Mouse (Mus musculus): ENCODE measurements around the gene Lman2. TPM values are rescaled to one million over a fixed set of nuclear protein-coding genes. Genes with fewer than 3 reads are reported as not detected.

Lman2 gene
- total RNA-seq, 2 experiments from 2014 or later: 105 to 113 TPM

DNA sequence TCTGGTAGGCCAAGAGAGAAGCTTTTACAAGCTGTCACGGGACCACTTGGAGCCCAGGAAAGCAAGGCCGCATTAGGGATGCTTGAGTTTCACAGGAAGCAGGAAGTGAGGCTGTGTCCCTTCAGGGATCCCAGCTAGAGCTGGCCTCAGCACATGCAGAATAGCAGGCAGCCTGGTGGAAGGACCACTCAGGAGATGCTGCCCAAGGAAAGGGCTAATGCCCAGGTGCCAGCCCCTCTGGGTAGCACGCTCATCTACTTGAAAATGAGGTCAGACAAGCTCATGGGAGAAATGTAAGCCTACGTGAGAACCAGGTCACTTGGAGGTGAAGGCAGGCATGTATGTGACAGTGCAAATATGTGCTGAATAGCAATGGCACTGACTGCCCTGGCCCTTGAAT lies 35.4 kb downstream of the Lman2 start:
- no peak for DNase-seq

DNA sequence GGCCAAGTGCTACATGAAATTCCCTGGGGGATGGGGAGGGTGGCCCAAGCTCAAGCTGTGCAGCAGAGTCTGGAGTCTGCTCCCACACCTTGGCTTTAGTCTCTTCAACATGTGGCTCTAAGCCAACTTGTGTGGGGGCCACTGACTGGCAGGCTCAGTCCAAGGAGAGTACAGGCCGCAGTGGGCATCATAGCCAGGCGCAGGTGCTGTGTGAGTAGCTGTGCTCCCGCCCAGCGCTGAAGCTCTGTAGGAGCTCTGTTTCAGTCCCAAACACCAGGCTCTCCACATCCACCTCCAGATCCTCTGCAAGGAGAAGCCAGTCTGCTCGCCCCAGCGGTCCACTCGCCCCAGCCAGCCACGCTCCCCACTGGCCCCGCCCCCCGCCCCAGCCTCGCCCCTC lies 37.0 kb downstream of the Lman2 start:
- DNase-seq: no peak

DNA sequence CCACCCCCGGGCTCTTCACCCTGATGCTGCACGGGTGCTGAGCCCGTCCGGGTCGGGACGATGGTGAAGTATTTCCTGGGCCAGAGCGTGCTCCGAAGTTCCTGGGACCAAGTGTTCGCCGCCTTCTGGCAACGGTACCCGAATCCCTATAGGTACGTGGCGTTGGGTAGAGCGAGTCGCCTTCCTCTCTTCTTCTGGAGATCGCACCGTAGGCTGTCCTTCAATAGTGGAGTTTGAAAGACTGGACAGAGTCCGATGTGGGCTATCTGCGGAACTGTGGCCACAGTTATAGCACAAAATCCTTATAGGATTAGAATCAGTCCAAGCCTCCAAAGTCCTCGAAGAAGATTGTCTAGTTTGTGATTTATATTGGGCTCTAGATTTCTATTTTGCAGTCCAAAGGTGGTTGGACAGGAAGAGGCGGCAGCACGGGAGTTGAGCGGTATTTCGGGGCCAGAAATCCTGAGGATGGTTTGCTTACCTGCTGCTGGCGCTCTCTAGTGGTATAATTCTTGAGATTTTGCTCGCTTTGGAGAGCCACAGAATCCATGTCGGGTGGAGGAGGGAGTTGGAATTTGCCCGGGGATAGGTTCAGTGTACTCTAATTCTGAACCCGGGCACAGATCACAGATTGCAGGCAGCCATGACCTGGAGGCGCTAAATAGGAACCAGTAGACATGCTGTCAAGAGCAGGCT lies 40.3 kb downstream of the Lman2 start:
- peak; percentile 55 for DNase-seq

DNA sequence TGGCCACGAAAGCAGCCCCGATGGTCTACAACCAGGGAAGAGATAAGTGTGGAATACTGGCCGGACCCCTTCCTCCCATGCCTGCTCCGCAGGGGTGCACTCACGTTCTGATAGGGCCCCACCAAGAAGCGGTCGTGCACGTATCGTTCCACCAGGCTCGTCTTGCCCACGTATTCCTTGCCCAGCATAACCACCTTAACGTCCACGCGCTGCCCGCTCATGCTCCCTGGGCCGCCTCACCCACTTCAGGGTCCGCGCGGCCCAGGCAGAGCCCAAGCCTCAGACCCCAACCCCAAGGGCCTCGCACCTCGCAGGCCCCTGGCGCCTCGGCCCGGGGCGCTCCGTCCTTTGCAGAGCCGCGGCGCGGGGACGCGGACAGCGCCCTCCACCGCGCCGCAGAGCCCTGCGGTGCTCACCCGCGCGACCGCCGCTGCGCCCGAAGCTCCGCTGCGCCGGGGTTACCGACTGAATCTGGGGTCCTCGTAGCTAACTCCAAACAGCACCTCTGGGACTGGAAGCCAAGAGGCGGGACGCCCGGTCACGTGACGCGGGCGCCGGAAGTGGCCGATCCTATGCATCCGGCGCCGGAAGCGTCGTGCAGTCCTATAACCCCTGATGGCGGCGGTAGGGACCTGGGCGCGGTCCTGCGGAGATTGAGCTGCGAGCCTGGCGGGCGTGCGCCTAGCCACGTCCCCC lies 41.0 kb downstream of the Lman2 start, which contains the start of gene Rab24:
Rab24 (minus strand) TSS at position 513 of the 696 bp plus-strand sequence.
- peak; percentile 94 for DNase-seq

DNA sequence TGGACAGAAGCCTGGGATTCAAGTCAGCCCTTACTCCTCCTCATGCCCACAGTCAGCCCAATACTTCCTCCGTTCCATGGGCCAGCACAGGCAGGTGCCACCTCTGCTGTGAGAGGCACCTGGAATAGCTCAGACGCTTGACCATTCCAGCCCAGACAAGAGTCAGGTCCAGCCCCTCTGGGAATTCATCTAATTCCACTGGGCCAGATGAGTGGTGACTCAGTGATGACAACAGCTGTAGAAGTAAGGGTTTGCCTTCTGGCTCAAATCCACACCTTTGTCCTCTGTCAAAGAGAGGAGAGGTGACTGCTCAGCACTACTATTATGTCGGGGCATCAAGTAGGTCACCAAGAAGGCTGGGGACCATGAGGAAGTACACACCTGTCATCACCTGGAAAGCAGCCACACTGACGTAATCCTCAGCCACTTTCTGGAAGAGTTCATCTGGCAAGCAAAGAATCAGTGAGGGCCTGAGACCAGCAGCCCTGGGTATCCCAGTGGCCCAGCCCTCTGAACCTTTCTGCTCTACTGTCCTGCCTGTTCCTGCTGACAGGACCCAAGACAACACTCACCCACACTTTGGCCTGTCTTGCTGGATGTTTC lies 42.6 kb downstream of the Lman2 start, which contains the start of gene Prelid1:
Prelid1 (plus strand) TSS at position 570 of the 603 bp plus-strand sequence.
- no peak for DNase-seq

DNA sequence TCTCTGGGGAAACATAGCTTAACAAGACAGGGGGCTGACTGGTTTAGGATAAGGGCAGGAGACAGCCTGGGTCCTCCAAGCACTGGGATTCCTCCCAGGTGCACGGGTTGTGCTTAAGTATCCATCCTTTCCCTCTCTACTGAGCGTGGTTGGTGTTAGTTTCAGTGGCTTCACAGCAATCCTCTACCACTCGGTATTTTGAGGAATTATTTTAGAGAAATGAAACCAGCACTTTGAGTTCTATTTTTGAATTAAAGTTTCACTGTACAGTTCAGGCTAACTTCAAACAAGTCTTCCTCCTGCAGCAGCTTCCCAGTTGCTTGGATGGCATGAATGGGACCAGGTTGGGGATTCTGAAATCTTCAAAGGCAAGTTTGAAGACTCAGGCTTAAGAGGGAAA lies 44.2 kb downstream of the Lman2 start:
- no peak for DNase-seq

DNA sequence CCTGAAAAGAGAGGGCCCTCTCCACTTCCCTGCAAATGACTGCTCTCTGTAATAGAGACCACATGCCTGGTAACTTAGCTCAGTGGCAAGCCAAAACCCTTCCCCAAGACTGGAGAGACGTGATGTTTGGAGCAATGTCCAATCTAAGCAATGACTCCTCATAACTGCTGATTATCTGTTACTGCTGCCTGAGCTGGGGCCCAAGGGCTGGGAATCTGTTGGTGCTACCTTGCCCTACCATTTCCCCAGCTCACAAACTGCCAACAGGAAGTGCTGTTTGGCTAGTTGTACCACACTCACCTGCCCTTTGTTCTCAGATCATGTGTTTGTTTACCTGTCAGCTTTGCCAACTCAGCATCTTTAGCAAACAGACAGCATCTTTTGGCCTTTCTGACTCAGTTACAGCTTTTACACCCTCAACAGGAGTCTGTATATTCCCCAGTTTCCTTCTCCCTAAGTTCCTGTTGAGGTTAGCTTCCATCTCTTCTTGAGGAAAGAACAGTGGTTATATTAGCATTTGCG lies 47.6 kb downstream of the Lman2 start:
- DNase-seq: no peak

DNA sequence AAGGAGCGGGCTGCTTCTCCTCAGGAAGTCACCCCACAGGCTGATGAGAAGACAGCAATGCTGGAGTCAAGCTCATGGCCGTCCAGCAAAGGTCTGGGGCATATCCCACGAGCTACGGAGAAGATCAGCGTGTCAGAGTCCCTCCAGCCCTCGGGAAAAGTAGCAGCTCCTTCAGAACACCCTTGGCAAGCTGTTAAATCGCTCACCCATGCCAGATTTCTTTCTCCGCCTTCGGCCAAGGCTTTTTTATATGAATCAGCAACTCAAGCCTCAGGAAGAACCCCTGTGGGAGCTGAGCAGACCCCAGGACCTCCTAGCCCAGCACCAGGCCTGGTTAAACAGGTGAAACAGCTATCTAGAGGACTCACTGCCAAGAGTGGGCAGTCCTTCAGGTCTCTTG lies 49.5 kb downstream of the Lman2 start:
- no peak for DNase-seq

DNA sequence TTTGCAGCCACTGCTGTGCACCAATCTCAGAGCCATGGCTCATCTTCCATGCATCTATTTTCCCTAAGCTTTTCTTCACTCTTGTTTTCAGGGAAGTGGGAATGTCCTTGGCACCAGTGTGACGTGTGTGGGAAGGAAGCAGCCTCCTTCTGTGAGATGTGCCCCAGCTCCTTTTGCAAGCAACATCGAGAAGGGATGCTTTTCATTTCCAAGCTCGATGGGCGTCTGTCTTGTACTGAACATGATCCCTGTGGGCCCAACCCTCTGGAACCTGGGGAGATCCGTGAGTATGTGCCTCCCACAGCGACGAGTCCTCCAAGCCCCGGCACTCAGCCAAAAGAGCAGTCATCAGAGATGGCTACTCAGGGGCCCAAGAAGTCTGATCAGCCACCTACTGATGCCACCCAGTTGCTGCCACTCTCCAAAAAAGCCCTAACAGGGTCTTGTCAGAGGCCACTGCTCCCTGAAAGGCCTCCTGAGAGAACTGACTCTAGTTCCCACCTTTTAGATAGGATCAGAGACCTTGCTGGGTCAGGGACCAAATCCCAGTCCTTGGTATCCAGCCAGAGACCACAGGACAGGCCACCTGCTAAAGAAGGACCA lies 50.5 kb downstream of the Lman2 start:
- no peak for DNase-seq

DNA sequence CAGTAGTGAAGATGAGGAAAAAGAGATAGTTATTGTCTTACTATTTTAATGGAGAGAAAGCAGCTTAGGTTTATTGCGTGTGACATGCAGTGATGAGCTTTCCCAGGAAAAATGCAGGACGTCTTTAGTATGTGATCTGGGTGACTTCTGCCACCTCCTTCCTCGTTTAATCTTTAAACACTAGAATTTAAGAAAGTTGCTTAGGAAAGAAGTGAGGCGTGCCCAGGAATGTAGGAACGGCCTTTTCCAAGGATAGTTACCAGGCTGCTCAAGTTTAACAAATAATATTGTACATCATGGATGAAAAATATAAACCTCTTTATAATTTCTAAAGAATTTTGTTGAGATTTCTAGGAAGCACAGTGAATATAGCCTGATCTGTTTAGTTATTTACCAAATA lies 61.7 kb downstream of the Lman2 start:
- DNase-seq: no peak

DNA sequence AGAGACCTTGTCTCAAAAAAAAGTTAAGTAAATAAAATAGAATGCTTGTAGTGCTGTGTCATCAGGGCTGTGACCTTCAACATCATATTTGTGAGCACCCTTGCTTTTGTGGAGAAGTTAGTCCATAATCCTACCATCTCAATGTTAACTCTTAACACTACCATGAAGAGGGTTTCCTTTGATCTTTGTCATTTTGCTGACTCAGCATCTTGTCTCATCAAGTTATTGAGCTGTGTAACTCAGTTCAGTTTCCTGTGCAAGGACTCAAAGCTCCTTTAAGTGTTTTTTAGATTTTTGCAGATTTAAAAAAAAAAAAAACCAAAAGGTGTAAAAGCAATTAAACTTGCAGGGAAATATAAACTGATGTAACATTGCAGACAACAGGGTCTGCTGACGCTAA lies 65.8 kb downstream of the Lman2 start:
- DNase-seq: no peak

Other genes starting within 250 kb of the Lman2 start
- gene Gm17617, start 229.2 kb downstream of the Lman2 start, total RNA-seq (2021): not detected
- gene Fgfr4, start 210.1 kb downstream of the Lman2 start, total RNA-seq (2021): 10 to 100 TPM; 22.3 to 28.2 TPM
- gene Nsd1, start 153.0 kb downstream of the Lman2 start, total RNA-seq (2021): 100 to 1,000 TPM in 1 of 2 experiments, 10 to 100 TPM in 1; 99.2 to 130 TPM
- 100 to 1,000 TPM; 168 to 185 TPM for gene Prelid1, start 42.3 kb downstream of the Lman2 start, total RNA-seq (2021)
- gene Rab24, start 40.8 kb downstream of the Lman2 start, total RNA-seq (2021): 10 to 100 TPM; 54.8 to 67.8 TPM
- gene Mxd3, start 33.0 kb downstream of the Lman2 start, total RNA-seq (2021): 10 to 100 TPM; 11.0 to 12.8 TPM
- 1 to 10 TPM; 1.9 to 2.6 TPM for gene Rgs14, start 6.9 kb upstream of the Lman2 start, total RNA-seq (2021)
- under 1 TPM in 1 of 2 experiments, not detected in 1; 0.42 TPM for gene Slc34a1, start 35.4 kb upstream of the Lman2 start, total RNA-seq (2021)
- gene Pfn3, start 52.4 kb upstream of the Lman2 start, total RNA-seq (2021): not detected
- 100 to 1,000 TPM in 1 of 2 experiments, 10 to 100 TPM in 1; 39.7 to 101 TPM for gene F12, start 64.0 kb upstream of the Lman2 start, total RNA-seq (2021)
- 10 to 100 TPM; 40.2 to 47.0 TPM for gene Grk6, start 82.3 kb upstream of the Lman2 start, total RNA-seq (2021)
- gene Prr7, start 101.5 kb upstream of the Lman2 start, total RNA-seq (2021): 1 to 10 TPM; 3.7 to 4.2 TPM
- 10 to 100 TPM; 32.1 to 41.6 TPM for gene Dbn1, start 125.3 kb upstream of the Lman2 start, total RNA-seq (2021)
- gene Pdlim7, start 150.9 kb upstream of the Lman2 start, total RNA-seq (2021): 10 to 100 TPM; 31.6 to 39.4 TPM
- gene Dok3, start 166.5 kb upstream of the Lman2 start, total RNA-seq (2021): 1 to 10 TPM; 5.0 to 5.1 TPM
- 10 to 100 TPM; 38.5 to 39.9 TPM for gene Ddx41, start 173.9 kb upstream of the Lman2 start, total RNA-seq (2021)
- gene Fam193b, start 208.3 kb upstream of the Lman2 start, total RNA-seq (2021): 10 to 100 TPM; 32.4 to 52.0 TPM
- gene Tmed9, start 210.9 kb upstream of the Lman2 start, total RNA-seq (2021): 100 to 1,000 TPM; 144 to 146 TPM
- 10 to 100 TPM; 11.7 to 14.9 TPM for gene B4galt7, start 237.1 kb upstream of the Lman2 start, total RNA-seq (2021)

All from adrenal gland, postnatal 10 days (tissue).